Mouse (Mus musculus): ENCODE measurements around the gene Caap1.

Gene Caap1

GRCm38 (mm10) chr4:94515366-94515765 lies 41.2 kb downstream of the Caap1 start:
- DNase-seq (ENCODE audit: low spot score in 2 of 2) = no peak

GRCm38 (mm10) chr4:94476749-94477399 lies 79.7 kb downstream of the Caap1 start:
- DNase-seq (ENCODE audit: low spot score in 2 of 2) = no peak

- DNase-seq (ENCODE audit: low spot score in 2 of 2) = no peak
Measured at GRCm38 (mm10) chr4:94473286-94473685, 83.3 kb downstream of the Caap1 start.

GRCm38 (mm10) chr4:94459424-94459823 lies 97.2 kb downstream of the Caap1 start:
- no peak for DNase-seq (ENCODE audit: low spot score in 2 of 2)

- no peak for DNase-seq (ENCODE audit: low spot score in 2 of 2)
Measured at GRCm38 (mm10) chr4:94454857-94455256, 101.7 kb downstream of the Caap1 start.

Measured in urinary bladder, postnatal 36 days (tissue).